Mouse (Mus musculus): ENCODE measurements at regions not wholly inside any gene's neighbourhood (a gene's known extent, or its start where the extent isn't known, plus 50 kb on each side); places are given as distances from the start of the nearest gene placed in this dataset.

GRCm38 (mm10) chr6:148541981-148542380 is 97.8 kb upstream of the Tmtc1 start:
- no peaks in the 10 kb centered on the region for H3K4me1 ChIP-seq (replicated peaks)
- no peak for ATAC-seq (ENCODE audit: insufficient read depth)
- H3K27me3 ChIP-seq: no peaks in the 10 kb centered on the region
- no peaks in the 10 kb centered on the region for H3K36me3 ChIP-seq (replicated peaks)
- H3K9ac ChIP-seq: no peak overlapping the region
- no peak overlapping the region for H3K4me3 ChIP-seq (replicated peaks)
- no peak overlapping the region for H3K4me2 ChIP-seq
- H3K27ac ChIP-seq (replicated peaks): no peak overlapping the region
- WGBS (ENCODE audit: insufficient replicate concordance): 90% methylated on average over 2 of the region's 2 CpGs
- no peaks in the 10 kb centered on the region for H3K9me3 ChIP-seq (replicated peaks)

- H3K36me3 ChIP-seq (replicated peaks): no peaks in the 10 kb centered on the region
- H3K27ac ChIP-seq (replicated peaks): no peak overlapping the region
- no peak for ATAC-seq (ENCODE audit: insufficient read depth)
- no peaks in the 10 kb centered on the region for H3K4me1 ChIP-seq (replicated peaks)
- 55% methylated on average over 4 of the region's 4 CpGs for WGBS (ENCODE audit: insufficient replicate concordance)
- no peak overlapping the region for H3K4me2 ChIP-seq
- H3K4me3 ChIP-seq (replicated peaks): no peak overlapping the region
- no peaks in the 10 kb centered on the region for H3K9me3 ChIP-seq (replicated peaks)
- no peaks in the 10 kb centered on the region for H3K27me3 ChIP-seq
- no peak overlapping the region for H3K9ac ChIP-seq
Observed at GRCm38 (mm10) chr6:148539207-148539960, 95.2 kb upstream of the Tmtc1 start.

- ATAC-seq (ENCODE audit: insufficient read depth): no peak
- Histone ChIP-seq H3K9me3 (replicated peaks) (no peaks in the 10 kb centered on the region), H3K27ac (replicated peaks) (no peak overlapping the region), H3K27me3 (no peaks in the 10 kb centered on the region), H3K9ac (no peak overlapping the region), H3K4me1 (replicated peaks) (no peaks in the 10 kb centered on the region), H3K4me3 (replicated peaks) (no peak overlapping the region), H3K4me2 (no peak overlapping the region), H3K36me3 (replicated peaks) (no peaks in the 10 kb centered on the region)
- 45% methylated on average over 4 of the region's 4 CpGs for WGBS (ENCODE audit: insufficient replicate concordance)
Observed at GRCm38 (mm10) chr6:148534364-148534763, 90.2 kb upstream of the Tmtc1 start.

GRCm38 (mm10) chr6:148531068-148531467 is 86.9 kb upstream of the Tmtc1 start:
- no peak for ATAC-seq (ENCODE audit: insufficient read depth)
- Histone ChIP-seq H3K27me3 (no peaks in the 10 kb centered on the region), H3K4me2 (no peak overlapping the region), H3K4me3 (replicated peaks) (no peak overlapping the region), H3K27ac (replicated peaks) (no peak overlapping the region), H3K4me1 (replicated peaks) (no peaks in the 10 kb centered on the region), H3K9me3 (replicated peaks) (no peaks in the 10 kb centered on the region), H3K36me3 (replicated peaks) (no peaks in the 10 kb centered on the region), H3K9ac (no peak overlapping the region)
- 70% methylated on average over 1 of the region's 1 CpGs for WGBS (ENCODE audit: insufficient replicate concordance)

GRCm38 (mm10) chr6:148528611-148529010 is 84.4 kb upstream of the Tmtc1 start:
- 80% methylated on average over 2 of the region's 2 CpGs for WGBS (ENCODE audit: insufficient replicate concordance)
- no peak for ATAC-seq (ENCODE audit: insufficient read depth)

GRCm38 (mm10) chr6:148522893-148523292 is 78.7 kb upstream of the Tmtc1 start:
- Histone ChIP-seq H3K27ac (replicated peaks) (no peak overlapping the region), H3K27me3 (no peaks in the 10 kb centered on the region), H3K9ac (no peak overlapping the region), H3K36me3 (replicated peaks) (no peaks in the 10 kb centered on the region), H3K9me3 (replicated peaks) (no peaks in the 10 kb centered on the region), H3K4me2 (no peak overlapping the region), H3K4me1 (replicated peaks) (peaks cover 25% of the 10 kb centered on the region), H3K4me3 (replicated peaks) (no peak overlapping the region)
- ATAC-seq (ENCODE audit: insufficient read depth): peak; percentile 30; the same call in 1 of the 2 replicates
- 23% methylated on average over 1 of the region's 1 CpGs for WGBS (ENCODE audit: insufficient replicate concordance)

More at GRCm38 (mm10) chr6:148528611-148529010, 84.4 kb upstream of the Tmtc1 start:
- Histone ChIP-seq H3K4me3 (replicated peaks) (no peak overlapping the region), H3K4me2 (no peak overlapping the region), H3K27me3 (no peaks in the 10 kb centered on the region), H3K9ac (no peak overlapping the region), H3K27ac (replicated peaks) (no peak overlapping the region), H3K9me3 (replicated peaks) (no peaks in the 10 kb centered on the region), H3K36me3 (replicated peaks) (no peaks in the 10 kb centered on the region), H3K4me1 (replicated peaks) (no peaks in the 10 kb centered on the region)

- no peaks in the 10 kb centered on the region for H3K27me3 ChIP-seq
- no peaks in the 10 kb centered on the region for H3K36me3 ChIP-seq (replicated peaks)
- H3K27ac ChIP-seq (replicated peaks): peak overlapping the region; percentile 94
- H3K9ac ChIP-seq: no peak overlapping the region; the same call in 1 of the 2 replicates
- H3K4me2 ChIP-seq: peak overlapping the region; percentile 57
- peak; percentile 86 for ATAC-seq (ENCODE audit: insufficient read depth)
- WGBS (ENCODE audit: insufficient replicate concordance): 22% methylated on average over 2 of the region's 2 CpGs
- no peaks in the 10 kb centered on the region for H3K9me3 ChIP-seq (replicated peaks)
- H3K4me3 ChIP-seq (replicated peaks): no peak overlapping the region
- peaks cover 67% of the 10 kb centered on the region for H3K4me1 ChIP-seq (replicated peaks)
Observed at GRCm38 (mm10) chr6:148517536-148518245, 73.5 kb upstream of the Tmtc1 start.

- Histone ChIP-seq H3K27ac (replicated peaks) (peak overlapping the region; percentile 72), H3K4me1 (replicated peaks) (peaks cover 69% of the 10 kb centered on the region), H3K4me3 (replicated peaks) (no peak overlapping the region), H3K9ac (no peak overlapping the region), H3K27me3 (no peaks in the 10 kb centered on the region), H3K9me3 (replicated peaks) (no peaks in the 10 kb centered on the region), H3K4me2 (no peak overlapping the region), H3K36me3 (replicated peaks) (no peaks in the 10 kb centered on the region)
- ATAC-seq (ENCODE audit: insufficient read depth): no peak
- 79% methylated on average over 4 of the region's 4 CpGs for WGBS (ENCODE audit: insufficient replicate concordance)
Observed at GRCm38 (mm10) chr6:148516654-148517053, 72.5 kb upstream of the Tmtc1 start.

- Histone ChIP-seq H3K9ac (no peak overlapping the region), H3K4me2 (no peak overlapping the region), H3K9me3 (replicated peaks) (no peaks in the 10 kb centered on the region), H3K4me3 (replicated peaks) (no peak overlapping the region), H3K4me1 (replicated peaks) (peaks cover 73% of the 10 kb centered on the region), H3K27me3 (no peaks in the 10 kb centered on the region), H3K36me3 (replicated peaks) (no peaks in the 10 kb centered on the region), H3K27ac (replicated peaks) (peak overlapping the region; percentile 81)
- 77% methylated on average over 6 of the region's 6 CpGs for WGBS (ENCODE audit: insufficient replicate concordance)
- no peak for ATAC-seq (ENCODE audit: insufficient read depth)
Observed at GRCm38 (mm10) chr6:148515105-148515504, 70.9 kb upstream of the Tmtc1 start.

GRCm38 (mm10) chr6:148514645-148515044 is 70.5 kb upstream of the Tmtc1 start:
- H3K9me3 ChIP-seq (replicated peaks): no peaks in the 10 kb centered on the region
- H3K4me1 ChIP-seq (replicated peaks): peaks cover 73% of the 10 kb centered on the region
- H3K27me3 ChIP-seq: no peaks in the 10 kb centered on the region
- 51% methylated on average over 1 of the region's 1 CpGs for WGBS (ENCODE audit: insufficient replicate concordance)
- H3K4me3 ChIP-seq (replicated peaks): no peak overlapping the region
- no peak overlapping the region for H3K9ac ChIP-seq
- no peak overlapping the region for H3K4me2 ChIP-seq
- H3K27ac ChIP-seq (replicated peaks): peak overlapping the region; percentile 81
- H3K36me3 ChIP-seq (replicated peaks): no peaks in the 10 kb centered on the region
- ATAC-seq (ENCODE audit: insufficient read depth): peak; percentile 53

GRCm38 (mm10) chr6:148514124-148514523 is 69.9 kb upstream of the Tmtc1 start:
- Histone ChIP-seq H3K27ac (replicated peaks) (peak overlapping the region; percentile 81), H3K4me2 (no peak overlapping the region), H3K36me3 (replicated peaks) (no peaks in the 10 kb centered on the region), H3K9me3 (replicated peaks) (no peaks in the 10 kb centered on the region), H3K4me1 (replicated peaks) (peaks cover 70% of the 10 kb centered on the region), H3K4me3 (replicated peaks) (no peak overlapping the region), H3K27me3 (no peaks in the 10 kb centered on the region), H3K9ac (no peak overlapping the region)
- ATAC-seq (ENCODE audit: insufficient read depth): no peak
- WGBS (ENCODE audit: insufficient replicate concordance): 74% methylated on average over 6 of the region's 6 CpGs

Data from liver, embryonic 15.5 days (tissue).